Mouse (Mus musculus): ENCODE results near the gene Pea15a. TPM values are rescaled to one million over a fixed set of nuclear protein-coding genes. Genes with fewer than 3 reads are reported as not detected.

Pea15a gene
- total RNA-seq, 1 experiment from 2014 or later = 63.2 TPM

GRCm38 (mm10) chr1:172179102-172179501, 27.5 kb downstream of the Pea15a start:
- DNase-seq = no peak

- no peak for DNase-seq
Observed at GRCm38 (mm10) chr1:172177791-172178190, 28.8 kb downstream of the Pea15a start.

GRCm38 (mm10) chr1:172173181-172173580, 33.4 kb downstream of the Pea15a start:
- no peak for DNase-seq

GRCm38 (mm10) chr1:172172381-172172780, 34.2 kb downstream of the Pea15a start:
- peak; percentile 45 for DNase-seq

GRCm38 (mm10) chr1:172169809-172170208, 36.8 kb downstream of the Pea15a start:
- DNase-seq = no peak

GRCm38 (mm10) chr1:172167911-172168310, 38.7 kb downstream of the Pea15a start:
- no peak for DNase-seq

- no peak for DNase-seq
Observed at GRCm38 (mm10) chr1:172162959-172163358, 43.6 kb downstream of the Pea15a start.

GRCm38 (mm10) chr1:172162009-172162408, 44.6 kb downstream of the Pea15a start:
- DNase-seq = peak; percentile 26

GRCm38 (mm10) chr1:172160508-172160907, 46.1 kb downstream of the Pea15a start:
- no peak for DNase-seq

- no peak for DNase-seq
Observed at GRCm38 (mm10) chr1:172159970-172160369, 46.6 kb downstream of the Pea15a start.

GRCm38 (mm10) chr1:172155518-172155917, 51.1 kb downstream of the Pea15a start:
- no peak for DNase-seq

GRCm38 (mm10) chr1:172154536-172154935, 52.1 kb downstream of the Pea15a start:
- DNase-seq = no peak

GRCm38 (mm10) chr1:172148955-172149815, 57.4 kb downstream of the Pea15a start:
- no peak for DNase-seq

GRCm38 (mm10) chr1:172148279-172148954, 58.2 kb downstream of the Pea15a start:
- peak; percentile 68 for DNase-seq

GRCm38 (mm10) chr1:172147835-172148278, 58.7 kb downstream of the Pea15a start, which contains the start of gene Dcaf8:
Dcaf8 (plus strand) TSS chr1:172148084.
- DNase-seq = peak; percentile 99

Other genes starting within 250 kb of the Pea15a start
- 4.6 and 6.8 TPM in 2 replicates for gene Vangl2, start 178.4 kb downstream of the Pea15a start, total RNA-seq (2021)
- gene Nhlh1, start 149.2 kb downstream of the Pea15a start, total RNA-seq (2021) = not detected in 2 replicates
- 161 TPM in 2 replicates for gene Copa, start 124.3 kb downstream of the Pea15a start, total RNA-seq (2021)
- 89.8 and 101 TPM in 2 replicates for gene Ncstn, start 124.0 kb downstream of the Pea15a start, total RNA-seq (2021)
- gene Pex19, start 80.0 kb downstream of the Pea15a start, total RNA-seq (2021) = 135 and 141 TPM in 2 replicates
- gene Dcaf8, start 58.7 kb downstream of the Pea15a start, total RNA-seq (2021) = 118 and 125 TPM in 2 replicates
- 0.48 and 1.8 TPM in 2 replicates for gene Casq1, start 13.1 kb upstream of the Pea15a start, total RNA-seq (2021)
- gene Atp1a4, start 51.6 kb upstream of the Pea15a start, total RNA-seq (2021) = 0.22 and 0.41 TPM in 2 replicates
- 23.9 and 26.1 TPM in 2 replicates for gene Igsf8, start 54.8 kb upstream of the Pea15a start, total RNA-seq (2021)
- 315 and 342 TPM in 2 replicates for gene Atp1a2, start 91.3 kb upstream of the Pea15a start, total RNA-seq (2021)
- 0.07 and 0.30 TPM in 2 replicates for gene Kcnj9, start 122.5 kb upstream of the Pea15a start, total RNA-seq (2021)
- 0.70 and 0.79 TPM in 2 replicates for gene Kcnj10, start 134.4 kb upstream of the Pea15a start, total RNA-seq (2021)
- gene Pigm, start 169.7 kb upstream of the Pea15a start, total RNA-seq (2021) = 12.3 and 14.5 TPM in 2 replicates

Measured in adrenal gland, postnatal 14 days (tissue).